Mouse (Mus musculus): ENCODE results near the gene Abca7. TPM values are rescaled to one million over a fixed set of nuclear protein-coding genes. Genes with fewer than 3 reads are reported as not detected.

Gene Abca7
- polyA plus RNA-seq, 1 experiment from 2014 or later: 3.3 TPM

DNA sequence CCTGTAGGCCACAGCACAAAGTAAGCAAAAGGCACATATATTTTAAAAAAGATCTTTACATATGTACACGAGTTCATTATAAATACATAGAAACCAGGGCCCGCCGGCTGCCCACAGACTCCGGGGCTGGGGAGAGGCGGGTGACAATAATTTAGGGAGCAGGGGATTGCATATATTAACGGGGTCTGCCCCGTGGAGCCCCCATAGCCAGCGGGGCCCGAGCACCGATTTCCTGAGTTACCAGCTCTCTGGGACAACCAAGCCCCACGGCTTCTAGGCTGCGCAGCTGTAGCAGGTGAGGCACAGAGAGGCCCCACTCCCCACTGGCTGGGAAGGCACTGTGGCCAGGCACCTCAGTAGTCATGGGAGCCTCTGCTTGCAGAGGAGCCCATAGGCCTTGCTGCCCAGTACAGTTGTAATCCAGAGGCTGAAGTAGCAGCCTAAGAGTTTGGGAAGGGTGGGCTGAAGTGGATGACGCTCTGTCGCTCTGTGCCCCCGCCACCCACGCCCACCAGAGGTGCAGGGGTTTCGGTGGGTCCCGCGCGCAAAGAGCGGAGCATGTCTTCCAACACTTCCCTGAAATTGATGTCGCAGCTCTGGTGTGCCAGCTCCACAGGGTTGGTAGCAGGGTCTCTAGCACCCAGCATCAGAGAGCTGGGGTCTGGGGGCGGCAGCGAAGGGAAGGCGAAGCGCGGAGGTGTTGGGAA is 60.8 kb downstream of the Abca7 start:
- peaks cover 37% of the 10 kb centered on the region for H3K79me2 ChIP-seq (ENCODE audit: inconsistent target)
- H3K27ac ChIP-seq: no peak overlapping the region
- H3K4me3 ChIP-seq (ENCODE audit: inconsistent target): no peak overlapping the region
- WGBS (ENCODE audit: missing documents): 94% methylated on average over 27 of the region's 27 CpGs
- H3K36me3 ChIP-seq (ENCODE audit: inconsistent target): peaks cover 64% of the 10 kb centered on the region

- Histone ChIP-seq H3K4me3 (ENCODE audit: inconsistent target) (no peak overlapping the region), H3K27ac (no peak overlapping the region), H3K79me2 (ENCODE audit: inconsistent target) (peaks cover 37% of the 10 kb centered on the region), H3K36me3 (ENCODE audit: inconsistent target) (peaks cover 71% of the 10 kb centered on the region)
- WGBS (ENCODE audit: missing documents): 83% methylated on average over 30 of the region's 30 CpGs
Measured at GRCm38 (mm10) chr10:80057683-80058326, 61.5 kb downstream of the Abca7 start.

GRCm38 (mm10) chr10:80063104-80063503 is 66.8 kb downstream of the Abca7 start:
- no peak overlapping the region for H3K4me3 ChIP-seq (ENCODE audit: inconsistent target)
- H3K36me3 ChIP-seq (ENCODE audit: inconsistent target): peaks cover 98% of the 10 kb centered on the region
- peaks cover 23% of the 10 kb centered on the region; the same call in 1 of the 2 replicates for H3K79me2 ChIP-seq (ENCODE audit: inconsistent target)
- H3K27ac ChIP-seq: no peak overlapping the region
- WGBS (ENCODE audit: missing documents): 93% methylated on average over 2 of the region's 5 CpGs

GRCm38 (mm10) chr10:80063877-80064650 is 67.8 kb downstream of the Abca7 start:
- WGBS (ENCODE audit: missing documents): 93% methylated on average over 17 of the region's 23 CpGs
- Histone ChIP-seq H3K27ac (no peak overlapping the region), H3K4me3 (ENCODE audit: inconsistent target) (no peak overlapping the region), H3K79me2 (ENCODE audit: inconsistent target) (peaks cover 24% of the 10 kb centered on the region; the same call in 1 of the 2 replicates), H3K36me3 (ENCODE audit: inconsistent target) (peaks cover 94% of the 10 kb centered on the region)

Other genes with a start within 250 kb of the Abca7 start
- gene Polrmt, start 249.9 kb upstream of the Abca7 start, polyA plus RNA-seq (2018): 11.4 to 13.9 TPM (median 11.7 TPM) in 3 replicates
- not detected in 3 replicates for gene Fgf22, start 241.4 kb upstream of the Abca7 start, polyA plus RNA-seq (2018)
- 20.1 to 34.6 TPM (median 21.2 TPM) in 3 replicates for gene Rnf126, start 229.5 kb upstream of the Abca7 start, polyA plus RNA-seq (2018)
- gene Fstl3, start 219.2 kb upstream of the Abca7 start, polyA plus RNA-seq (2018): 0.12 to 0.67 TPM (median 0.47 TPM) in 3 replicates
- gene Prss57, start 205.5 kb upstream of the Abca7 start, polyA plus RNA-seq (2018): not detected in 3 replicates
- gene Palm, start 202.9 kb upstream of the Abca7 start, polyA plus RNA-seq (2018): 1.3 to 1.9 TPM (median 1.8 TPM) in 3 replicates
- 0.23 to 0.95 TPM (median 0.93 TPM) in 3 replicates for gene Misp, start 175.5 kb upstream of the Abca7 start, polyA plus RNA-seq (2018)
- gene Ptbp1, start 142.1 kb upstream of the Abca7 start, polyA plus RNA-seq (2018): 119 to 188 TPM (median 143 TPM) in 3 replicates
- 0.96 to 1.6 TPM (median 1.2 TPM) in 3 replicates for gene Prtn3, start 122.0 kb upstream of the Abca7 start, polyA plus RNA-seq (2018)
- gene Plppr3, start 121.9 kb upstream of the Abca7 start, polyA plus RNA-seq (2018): 0.64 to 2.5 TPM (median 1.0 TPM) in 3 replicates
- gene Elane, start 110.2 kb upstream of the Abca7 start, polyA plus RNA-seq (2018): 0.67 to 0.89 TPM in 2 of 3 replicates, not detected in the other
- not detected in 3 replicates for gene Cfd, start 105.6 kb upstream of the Abca7 start, polyA plus RNA-seq (2018)
- gene Med16, start 87.6 kb upstream of the Abca7 start, polyA plus RNA-seq (2018): 10.6 to 18.8 TPM (median 16.5 TPM) in 3 replicates
- gene Gm26602, start 85.6 kb upstream of the Abca7 start, polyA plus RNA-seq (2018): 5.7 TPM in 1 of 3 replicates, not detected in the others
- 0.27 to 0.89 TPM (median 0.30 TPM) in 3 replicates for gene Kiss1r, start 79.5 kb upstream of the Abca7 start, polyA plus RNA-seq (2018)
- 41.6 to 61.5 TPM (median 54.4 TPM) in 3 replicates for gene R3hdm4, start 75.3 kb upstream of the Abca7 start, polyA plus RNA-seq (2018)
- gene Arid3a, start 69.5 kb upstream of the Abca7 start, polyA plus RNA-seq (2018): 13.8 to 37.4 TPM (median 29.1 TPM) in 3 replicates
- 11.4 to 31.4 TPM (median 18.8 TPM) in 3 replicates for gene Wdr18, start 36.3 kb upstream of the Abca7 start, polyA plus RNA-seq (2018)
- not detected in 3 replicates for gene Grin3b, start 25.8 kb upstream of the Abca7 start, polyA plus RNA-seq (2018)
- gene Tmem259, start 12.2 kb upstream of the Abca7 start, polyA plus RNA-seq (2018): 37.3 to 67.6 TPM (median 52.3 TPM) in 3 replicates
- 4.0 to 9.8 TPM (median 4.7 TPM) in 3 replicates for gene Cnn2, start 7.9 kb upstream of the Abca7 start, polyA plus RNA-seq (2018)
- gene Arhgap45, start 20.2 kb downstream of the Abca7 start, polyA plus RNA-seq (2018): 56.2 to 124 TPM (median 74.2 TPM) in 3 replicates
- 51.6 to 65.8 TPM (median 54.3 TPM) in 3 replicates for gene Polr2e, start 43.3 kb downstream of the Abca7 start, polyA plus RNA-seq (2018)
- 427 to 512 TPM (median 481 TPM) in 3 replicates for gene Gpx4, start 50.7 kb downstream of the Abca7 start, polyA plus RNA-seq (2018)
- 23.7 to 43.6 TPM (median 42.5 TPM) in 3 replicates for gene Sbno2, start 109.1 kb downstream of the Abca7 start, polyA plus RNA-seq (2018)
- 72.6 to 106 TPM (median 79.6 TPM) in 3 replicates for gene Stk11, start 119.3 kb downstream of the Abca7 start, polyA plus RNA-seq (2018)
- 68.4 to 213 TPM (median 169 TPM) in 3 replicates for gene Atp5d, start 142.1 kb downstream of the Abca7 start, polyA plus RNA-seq (2018)
- 1.9 to 3.0 TPM (median 2.4 TPM) in 3 replicates for gene Cbarp, start 144.3 kb downstream of the Abca7 start, polyA plus RNA-seq (2018)
- gene Midn, start 151.8 kb downstream of the Abca7 start, polyA plus RNA-seq (2018): 16.3 to 36.3 TPM (median 20.3 TPM) in 3 replicates
- 17.6 to 31.0 TPM (median 19.0 TPM) in 3 replicates for gene Cirbp, start 169.5 kb downstream of the Abca7 start, polyA plus RNA-seq (2018)
- gene 1600002K03Rik, start 176.4 kb downstream of the Abca7 start, polyA plus RNA-seq (2018): 4.4 to 19.3 TPM (median 13.3 TPM) in 3 replicates
- gene Efna2, start 183.0 kb downstream of the Abca7 start, polyA plus RNA-seq (2018): 0.11 to 0.29 TPM (median 0.26 TPM) in 3 replicates
- 5.1 to 14.8 TPM (median 7.6 TPM) in 3 replicates for gene Mum1, start 229.9 kb downstream of the Abca7 start, polyA plus RNA-seq (2018)

Data from macrophage (primary cell).